Mouse (Mus musculus): ENCODE data around the gene Fhod1. TPM values are rescaled to one million over a fixed set of nuclear protein-coding genes. Genes with fewer than 3 reads are reported as not detected.

The Fhod1 gene
- total RNA-seq (2021) = 10 to 100 TPM; 17.9 to 18.8 TPM
- long read RNA-seq, experiment 1, partial matches to known transcripts = 2 of 2 reads
- long read RNA-seq, experiment 1, other reads (novel, unspliced or antisense) = 0 of 2 reads
- long read RNA-seq, experiment 2, partial matches to known transcripts = 9 of 11 reads
- long read RNA-seq, experiment 2, other reads (novel, unspliced or antisense) = 2 of 11 reads

DNA sequence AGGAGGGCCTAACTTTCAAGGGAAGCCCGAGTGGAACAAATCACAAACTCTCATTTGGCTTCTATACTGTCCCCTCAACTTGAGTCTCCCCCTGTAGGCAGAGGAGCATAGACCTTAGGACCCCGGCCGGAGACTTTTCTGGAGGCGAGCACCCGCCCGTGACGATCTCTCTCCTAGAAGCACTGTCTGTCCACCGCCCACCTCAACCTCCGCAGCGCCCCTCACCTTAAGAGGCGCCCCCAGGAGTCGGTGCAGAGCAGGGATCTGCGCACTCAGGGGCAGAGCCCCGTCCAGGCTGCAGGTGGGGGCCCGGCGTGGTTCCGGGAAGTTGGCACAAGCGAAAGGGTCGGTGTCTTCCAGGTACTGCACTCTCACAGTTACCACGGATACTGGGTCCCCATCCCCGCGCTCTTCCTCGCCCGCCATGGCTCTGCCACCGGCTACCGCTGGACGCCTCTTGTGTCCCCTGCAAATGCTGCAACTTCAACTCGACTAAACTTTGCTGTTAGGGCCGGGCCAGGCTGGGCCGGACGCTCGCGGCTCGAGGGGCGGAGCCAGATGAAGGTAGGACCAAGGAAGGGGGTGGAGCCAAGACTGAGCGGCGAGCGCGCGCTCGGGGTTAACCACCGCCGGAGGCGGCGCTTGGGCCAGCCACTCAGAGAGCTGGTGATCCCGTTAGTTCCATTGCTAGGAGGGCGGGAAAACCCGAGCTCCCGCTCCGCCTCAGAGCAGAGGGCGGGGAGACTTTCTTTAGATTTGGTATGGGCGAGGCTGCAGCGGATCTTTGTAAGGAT, at the start of gene Fhod1:
Gene Fhod1 (minus strand): TSS at position 526 of the 794 bp plus-strand sequence.
- DNase-seq (ENCODE audit: low spot score in 2 of 2) = peak; percentile 79 to 88

DNA sequence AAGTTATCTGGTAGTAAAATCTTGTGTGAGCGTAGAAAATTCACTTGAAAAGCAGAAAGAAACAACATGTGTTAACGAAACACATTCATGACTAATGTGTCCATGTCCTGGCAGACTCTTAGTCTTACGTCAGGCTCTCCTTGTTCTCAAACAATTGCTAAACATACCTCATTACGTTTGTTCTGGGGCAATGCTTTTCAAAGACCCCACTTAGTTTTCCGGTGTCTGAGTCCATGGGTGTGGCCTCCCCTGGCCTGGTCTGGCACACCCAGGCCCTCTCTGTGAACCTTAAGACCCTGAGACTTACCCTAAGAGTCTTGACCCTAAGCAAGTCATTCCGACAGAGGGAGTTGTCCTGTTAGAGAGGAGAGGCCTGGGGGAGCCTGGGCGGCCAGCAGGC, 46.2 kb upstream of the Fhod1 start:
- no peak for DNase-seq (ENCODE audit: low spot score in 2 of 2)

DNA sequence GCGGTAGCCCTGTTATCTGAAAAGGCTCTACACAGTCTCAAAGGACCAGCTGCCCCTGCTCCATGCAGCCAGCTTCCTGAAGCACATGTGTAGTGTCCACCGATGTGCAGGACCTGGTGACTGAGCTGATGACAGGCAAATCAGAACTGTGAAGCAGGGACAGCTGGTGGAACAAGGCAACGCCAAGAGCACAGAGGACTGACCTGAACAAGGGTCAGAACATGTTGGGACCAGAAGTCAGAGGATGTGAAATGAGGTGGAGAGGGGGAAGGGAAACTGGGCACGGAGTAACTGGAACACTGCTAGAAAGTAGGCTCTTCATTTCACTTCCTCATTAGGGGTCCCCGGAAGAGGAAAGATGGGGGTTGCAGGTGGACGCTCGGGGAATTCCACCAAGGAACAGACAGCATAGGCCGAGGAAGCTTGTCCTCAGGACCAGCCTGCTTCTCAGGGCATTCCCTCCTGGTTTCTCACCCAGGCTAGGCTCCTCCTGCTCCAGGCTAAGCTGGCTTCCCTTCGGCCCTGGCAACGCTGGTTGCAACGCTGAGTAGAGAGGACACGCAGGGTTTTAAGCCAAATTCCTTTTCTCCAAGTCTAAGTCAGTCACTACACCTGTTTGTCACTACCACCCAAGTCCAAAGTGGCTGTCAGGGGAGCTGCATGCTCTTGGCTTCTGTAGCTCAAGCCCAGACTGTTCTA, 45.5 kb upstream of the Fhod1 start:
- DNase-seq (ENCODE audit: low spot score in 2 of 2) = no peak

DNA sequence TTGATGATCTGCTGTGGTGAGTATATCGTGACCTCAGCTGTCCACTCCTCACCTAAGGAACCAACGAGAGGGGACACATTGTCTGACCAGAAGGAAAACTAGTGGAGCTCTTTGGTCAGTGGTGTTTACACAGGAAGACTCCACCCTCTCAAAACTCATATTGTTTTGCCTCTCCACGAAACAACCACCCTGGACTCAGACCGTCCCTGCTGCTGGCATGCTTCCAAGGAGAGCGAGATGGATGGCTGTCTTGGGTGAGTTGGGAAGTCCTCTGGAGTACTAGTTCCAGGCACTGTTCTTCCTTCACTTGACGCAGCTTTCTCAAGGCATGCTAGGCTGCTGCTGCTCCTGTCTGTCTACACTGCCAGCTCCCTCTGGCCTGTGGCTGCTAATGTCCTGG, 41.3 kb upstream of the Fhod1 start:
- DNase-seq (ENCODE audit: low spot score in 2 of 2) = no peak

DNA sequence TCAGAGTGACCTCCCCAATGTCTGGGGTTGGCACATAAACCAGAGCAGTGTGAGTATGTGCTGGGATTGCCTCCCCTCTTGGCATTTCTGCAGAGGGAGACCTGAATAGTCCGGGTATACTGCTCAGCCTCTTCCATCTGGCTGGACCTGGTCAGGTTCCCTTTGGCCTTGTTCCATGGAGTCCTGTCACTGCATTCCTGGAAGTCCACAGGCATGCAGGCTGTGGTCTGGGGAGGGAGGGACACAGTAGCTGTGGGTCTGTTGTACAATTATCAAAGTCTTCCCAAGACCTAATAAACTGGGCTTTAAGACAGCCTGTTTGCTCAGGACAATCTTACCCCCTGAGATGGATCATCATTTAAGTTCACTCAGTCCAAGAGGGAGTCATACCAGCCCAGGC, 39.4 kb upstream of the Fhod1 start:
- no peak for DNase-seq (ENCODE audit: low spot score in 2 of 2)

DNA sequence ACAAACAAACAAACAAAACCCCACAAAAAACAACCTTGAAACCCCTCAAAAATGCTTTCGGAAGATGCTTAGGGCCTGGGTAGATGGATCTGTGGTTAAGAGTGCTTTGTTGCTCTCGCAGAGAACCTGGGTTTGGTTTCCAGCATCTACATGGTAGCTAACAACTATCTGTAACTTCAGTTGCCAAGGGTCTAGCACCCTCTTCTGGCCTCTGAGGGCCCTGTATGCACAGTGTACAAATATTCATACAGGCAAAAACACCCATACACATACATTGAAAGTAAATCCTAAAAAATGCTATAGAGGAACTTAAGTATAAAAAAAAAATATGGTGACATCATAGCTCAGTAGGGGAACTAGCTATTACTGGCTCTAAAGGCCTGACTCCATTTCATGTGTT, 36.3 kb upstream of the Fhod1 start:
- no peak for DNase-seq (ENCODE audit: low spot score in 2 of 2)

DNA sequence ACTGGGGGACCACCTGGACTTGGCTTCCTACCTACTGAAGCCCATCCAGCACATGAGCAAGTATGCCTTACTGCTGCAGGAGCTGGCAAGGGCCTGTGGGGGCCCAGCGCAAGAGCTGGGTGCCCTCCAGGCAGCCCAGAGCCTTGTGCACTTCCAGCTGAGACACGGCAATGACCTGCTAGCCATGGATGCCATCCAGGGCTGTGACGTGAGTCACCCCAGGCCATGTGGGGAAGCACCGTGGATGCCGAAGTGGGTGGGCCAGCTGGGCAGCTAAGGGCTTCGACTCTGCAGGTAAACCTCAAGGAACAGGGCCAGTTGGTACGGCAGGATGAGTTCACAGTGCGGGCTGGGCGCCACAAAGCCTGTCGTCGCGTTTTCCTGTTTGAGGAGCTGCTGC, 32.6 kb upstream of the Fhod1 start:
- no peak for DNase-seq (ENCODE audit: low spot score in 2 of 2)

DNA sequence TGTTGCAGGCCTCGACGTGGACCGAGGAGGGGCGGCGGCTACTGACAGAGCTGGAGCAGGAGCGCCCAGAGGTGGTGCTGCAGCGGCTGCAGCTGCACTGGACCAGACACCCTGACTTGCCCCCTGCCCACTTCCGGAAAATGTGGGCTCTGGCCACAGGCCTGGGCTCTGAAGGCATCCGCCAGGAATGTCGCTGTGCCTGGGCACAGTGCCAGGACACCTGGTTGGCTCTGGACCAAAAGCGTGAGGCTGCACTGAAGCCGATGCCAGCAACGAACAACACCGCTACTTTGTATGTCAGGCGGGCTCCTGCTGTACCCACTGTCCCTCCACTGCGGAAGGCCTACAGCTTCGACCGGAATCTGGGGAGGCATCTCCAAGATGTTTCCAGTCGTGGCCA, 30.9 kb upstream of the Fhod1 start:
- DNase-seq (ENCODE audit: low spot score in 2 of 2) = no peak

DNA sequence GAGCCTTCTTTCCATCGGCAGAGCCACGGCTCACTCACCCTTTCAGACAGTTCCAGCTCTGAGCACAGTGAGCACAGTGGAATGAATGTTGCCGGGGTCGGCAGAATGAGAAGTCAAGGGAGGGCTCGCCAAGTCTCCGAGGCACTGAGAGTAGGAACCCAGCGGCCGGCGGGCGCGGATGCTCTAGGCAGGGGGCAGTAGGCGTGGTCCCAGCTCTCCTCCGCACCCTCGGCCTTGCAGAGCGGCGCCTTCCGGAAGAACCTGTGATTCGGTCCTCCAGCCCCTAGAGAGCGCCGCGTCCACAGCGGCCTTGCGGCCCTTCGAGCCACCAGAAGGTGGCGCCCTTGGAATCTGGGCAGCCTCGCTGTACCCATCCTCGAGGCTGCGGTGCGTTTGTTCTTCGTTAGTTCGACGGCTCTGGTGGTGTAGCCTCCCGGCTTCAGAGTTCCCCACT, 26.8 kb upstream of the Fhod1 start:
- no peak for DNase-seq (ENCODE audit: low spot score in 2 of 2)

DNA sequence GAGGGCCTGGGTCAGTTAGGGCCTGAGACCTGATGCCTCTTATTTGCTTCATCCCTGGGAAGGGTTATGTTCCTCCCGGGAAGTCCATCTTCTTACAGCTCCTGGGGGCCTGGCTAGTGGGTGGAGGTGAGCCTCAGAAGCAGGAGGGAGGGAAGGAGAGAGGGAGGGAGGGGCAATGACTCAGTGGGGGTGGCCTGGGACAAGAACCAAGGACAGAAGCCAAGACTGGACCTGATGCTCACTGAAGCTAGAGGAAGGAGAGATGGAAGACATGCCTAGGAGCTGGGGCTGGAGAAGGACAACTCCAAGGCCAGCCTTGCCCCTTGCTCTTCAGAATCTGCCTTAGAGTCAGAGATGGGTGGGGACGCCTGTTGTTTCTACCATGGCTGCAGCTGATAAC, 25.3 kb upstream of the Fhod1 start, which contains the start of gene Plekhg4:
Gene Plekhg4 (plus strand): TSS at position 243 of the 400 bp plus-strand sequence.
- DNase-seq (ENCODE audit: low spot score in 2 of 2) = no peak

DNA sequence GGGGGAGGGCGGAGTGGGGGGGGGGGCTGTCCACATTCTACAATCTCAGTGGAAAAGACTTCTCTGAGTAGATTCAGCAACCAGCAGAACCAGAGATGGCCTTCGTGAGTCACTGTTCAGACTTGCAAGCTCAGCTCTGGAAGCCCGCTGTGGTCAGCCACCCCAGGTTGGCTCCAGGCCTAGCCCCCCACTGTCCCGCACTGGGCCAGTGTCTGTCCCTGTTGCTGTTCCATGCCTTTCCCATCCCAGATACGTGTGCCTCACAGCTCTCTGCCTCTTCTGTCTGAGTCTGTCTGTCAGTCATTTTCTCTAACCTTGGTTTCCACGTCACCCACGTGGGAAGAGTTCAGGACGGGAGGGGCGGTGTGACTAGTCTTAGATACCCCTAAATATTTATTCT, 24.7 kb upstream of the Fhod1 start:
- no peak for DNase-seq (ENCODE audit: low spot score in 2 of 2)

DNA sequence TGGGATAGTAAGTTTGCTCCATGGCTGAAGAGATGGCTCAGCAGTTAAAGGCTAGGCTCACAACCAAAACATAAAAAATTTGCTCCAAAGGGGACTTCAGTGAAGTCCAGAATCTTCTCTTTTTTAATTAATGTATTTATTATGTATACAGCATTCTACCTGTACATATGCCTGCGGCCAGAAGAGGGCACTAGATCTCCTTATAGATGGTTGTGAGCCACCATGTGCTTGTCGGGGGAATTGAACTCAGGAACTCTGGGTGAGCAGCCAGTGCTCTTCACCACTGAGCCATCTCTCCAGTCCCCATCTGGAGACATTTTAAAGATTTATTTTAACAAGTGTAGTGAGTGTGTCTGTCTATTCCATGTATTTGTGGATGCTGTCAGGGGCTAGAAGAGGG, 19.4 kb upstream of the Fhod1 start:
- no peak for DNase-seq (ENCODE audit: low spot score in 2 of 2)

DNA sequence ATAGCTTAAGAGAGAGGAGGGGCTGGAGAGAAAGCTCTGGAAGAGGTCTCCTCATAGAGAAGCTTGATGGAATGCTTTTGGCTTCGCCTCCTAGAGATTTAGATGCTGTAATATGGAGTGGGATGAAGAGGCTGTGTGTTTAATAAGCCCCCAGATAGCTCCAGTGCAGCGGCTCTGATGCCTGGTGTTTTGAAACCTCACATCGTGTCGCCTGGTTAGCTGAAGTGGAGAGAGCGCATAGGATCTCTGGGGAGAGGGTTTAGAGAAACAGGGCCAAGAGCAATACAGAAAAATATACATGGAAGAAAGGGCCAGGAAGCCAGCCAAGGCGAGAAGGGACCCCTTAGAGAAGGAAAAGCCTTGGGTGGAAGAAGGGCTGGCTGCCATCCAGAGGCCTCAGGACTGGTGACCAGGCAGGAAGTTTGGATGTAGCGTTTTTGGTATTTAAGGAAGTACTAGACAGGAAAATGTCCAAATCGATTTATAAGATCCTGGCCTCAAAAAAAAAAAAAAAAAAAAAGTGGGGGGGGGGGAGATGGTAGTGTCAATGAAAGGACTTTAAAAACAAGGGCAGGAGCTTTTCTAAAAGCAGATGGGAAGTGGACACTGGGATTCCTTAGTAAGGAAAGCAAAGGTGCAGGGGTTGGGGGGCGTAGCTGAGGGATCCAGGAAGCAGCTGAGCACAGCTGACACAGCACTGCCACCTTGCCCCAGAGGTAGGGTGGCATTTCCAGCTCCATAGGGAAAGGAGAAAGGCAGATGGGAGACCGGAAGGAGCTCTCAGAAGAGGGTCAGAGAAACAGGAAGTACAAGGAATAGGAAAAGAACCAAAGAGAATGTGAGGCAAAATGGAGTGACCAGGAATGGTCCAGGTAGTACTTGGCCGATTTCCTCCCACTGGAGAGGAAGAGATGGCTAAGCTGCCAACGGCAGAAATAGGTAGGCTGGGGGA, 14.3 kb upstream of the Fhod1 start:
- no peak for DNase-seq (ENCODE audit: low spot score in 2 of 2)

DNA sequence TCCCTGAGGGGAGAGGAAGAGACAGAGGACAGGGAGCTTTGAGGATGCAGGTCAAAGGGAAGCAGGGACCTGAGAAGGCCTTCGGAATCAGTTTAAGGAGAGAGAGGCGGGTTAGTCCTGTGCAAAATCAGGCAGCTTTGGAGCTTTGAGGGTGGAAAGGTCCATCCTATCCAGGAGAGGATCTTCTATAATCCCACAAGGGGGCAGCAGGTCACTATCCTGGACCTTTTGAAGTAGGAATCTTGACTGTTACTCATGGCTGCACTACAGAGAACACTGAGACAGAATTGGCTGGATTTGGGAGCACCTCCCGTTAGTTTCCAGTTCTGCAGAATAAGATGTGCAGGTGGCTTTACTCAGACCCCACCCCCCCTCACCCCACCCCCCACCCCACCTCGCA, 11.9 kb upstream of the Fhod1 start:
- no peak for DNase-seq (ENCODE audit: low spot score in 2 of 2)

DNA sequence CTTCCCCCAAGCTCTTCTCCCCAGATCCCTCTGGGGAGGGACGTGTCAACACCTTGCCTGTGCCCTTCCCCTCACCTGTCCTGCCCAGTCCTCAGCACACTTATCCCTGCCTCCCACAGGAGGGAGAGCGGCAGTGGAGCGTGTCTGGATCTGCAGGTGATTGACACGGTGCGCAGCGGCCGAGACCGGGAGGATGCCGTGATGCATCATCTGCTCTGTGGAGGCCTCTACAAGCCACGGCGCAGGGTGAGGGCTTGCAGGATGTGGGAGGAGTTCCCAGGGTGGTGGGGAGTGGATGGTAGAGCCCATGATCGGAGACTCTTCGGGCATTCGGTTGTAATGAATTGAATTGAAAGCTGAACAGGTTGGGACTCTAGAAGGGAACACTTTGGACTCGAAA, 11.5 kb upstream of the Fhod1 start:
- no peak for DNase-seq (ENCODE audit: low spot score in 2 of 2)

DNA sequence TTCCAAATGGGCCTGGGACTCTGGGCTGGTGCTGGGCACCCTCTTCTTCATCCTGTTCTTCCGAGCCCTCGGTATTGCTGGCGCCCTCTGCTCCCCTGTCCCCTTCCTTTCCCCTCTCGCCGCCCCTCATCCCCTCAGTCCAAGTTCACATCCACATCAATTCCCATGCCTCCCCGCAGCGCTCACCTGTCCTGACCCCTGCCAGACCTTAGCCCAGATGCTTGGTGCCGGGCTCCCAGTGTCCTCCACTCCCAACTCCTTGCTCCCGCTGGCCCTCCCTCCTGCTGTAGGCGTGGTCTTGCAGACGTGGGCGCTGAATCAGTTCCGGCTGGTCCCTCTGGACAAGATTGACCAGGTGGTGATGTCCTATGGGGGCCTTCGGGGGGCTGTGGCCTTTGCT, 8.9 kb upstream of the Fhod1 start:
- no peak for DNase-seq (ENCODE audit: low spot score in 2 of 2)

DNA sequence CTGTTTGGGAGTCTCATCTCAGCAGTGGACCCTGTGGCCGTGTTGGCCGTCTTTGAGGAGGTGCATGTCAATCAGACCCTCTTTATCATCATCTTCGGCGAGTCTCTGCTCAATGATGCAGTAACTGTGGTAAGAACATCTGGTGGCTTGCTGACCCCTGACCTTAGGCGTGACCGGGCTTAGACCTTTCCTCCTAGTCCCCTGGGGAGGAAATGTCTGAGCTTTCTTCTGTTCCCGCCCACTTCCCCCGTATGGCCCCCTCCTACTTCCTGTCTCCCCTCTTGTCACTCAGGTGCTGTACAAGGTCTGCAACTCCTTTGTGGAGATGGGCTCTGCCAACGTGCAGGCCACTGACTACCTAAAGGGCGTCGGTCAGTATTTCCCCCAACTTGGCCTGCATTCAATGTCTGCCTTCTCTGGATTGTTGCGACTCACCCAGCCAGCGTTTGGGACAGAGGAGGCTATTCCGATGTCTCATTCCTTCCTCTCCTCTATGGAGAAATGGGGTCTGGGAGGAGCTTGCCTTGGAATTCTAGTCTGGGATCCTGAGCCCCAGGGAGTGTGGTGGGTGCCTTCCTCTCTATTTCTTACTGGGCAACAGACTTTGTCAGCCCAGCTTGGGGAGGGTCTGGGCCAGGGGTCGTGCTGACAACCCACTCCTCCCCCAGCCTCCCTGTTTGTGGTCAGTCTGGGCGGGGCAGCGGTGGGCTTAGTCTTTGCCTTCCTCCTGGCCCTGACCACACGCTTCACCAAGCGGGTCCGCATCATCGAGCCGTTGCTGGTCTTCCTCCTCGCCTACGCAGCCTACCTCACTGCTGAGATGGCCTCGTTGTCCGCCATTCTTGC, 7.6 kb upstream of the Fhod1 start:
- no peak for DNase-seq (ENCODE audit: low spot score in 2 of 2)

DNA sequence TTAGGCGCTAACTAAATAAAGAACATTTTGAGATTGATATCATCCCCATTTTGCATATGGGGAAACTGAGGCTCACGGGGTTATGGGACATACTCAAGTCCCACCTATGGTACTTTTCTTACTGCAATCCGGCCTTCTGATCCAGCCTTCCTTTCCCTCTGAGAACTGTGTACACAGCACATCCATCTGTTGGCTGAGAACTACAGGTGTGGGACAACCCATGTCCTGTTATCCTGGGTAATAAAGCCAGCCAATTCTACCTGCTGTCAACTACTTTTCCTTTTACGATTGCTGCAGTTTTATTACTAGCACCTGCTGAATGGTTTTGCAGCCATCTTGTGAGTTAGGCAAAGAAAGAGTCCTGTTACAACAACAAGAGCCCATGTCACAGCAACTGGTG, 6.8 kb upstream of the Fhod1 start:
- no peak for DNase-seq (ENCODE audit: low spot score in 2 of 2)

DNA sequence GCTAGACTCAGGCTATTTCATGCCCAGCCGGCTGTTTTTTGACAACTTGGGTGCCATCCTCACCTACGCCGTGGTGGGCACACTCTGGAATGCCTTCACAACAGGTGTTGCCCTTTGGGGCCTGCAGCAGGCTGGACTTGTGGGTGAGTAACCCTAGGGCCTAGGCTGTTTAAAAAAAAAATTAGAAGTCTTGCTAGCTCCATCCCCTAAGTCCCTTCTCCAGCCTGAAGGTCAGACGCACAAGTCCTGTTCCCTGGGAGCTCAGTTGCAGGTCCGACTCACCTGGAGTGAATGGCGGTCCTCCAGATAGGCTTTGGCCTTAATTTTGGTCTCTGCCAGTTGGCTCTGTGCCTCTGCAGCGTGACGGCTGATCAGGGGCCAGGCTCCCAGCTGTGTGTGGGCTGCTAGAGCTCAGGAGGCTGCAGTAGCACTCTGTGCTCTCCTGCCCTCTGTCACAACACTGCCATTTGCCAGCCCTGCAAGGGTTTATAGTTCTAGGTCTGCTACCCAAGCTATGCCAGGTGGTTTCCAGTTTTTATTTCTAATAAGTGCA, 5.9 kb upstream of the Fhod1 start:
- DNase-seq (ENCODE audit: low spot score in 2 of 2) = no peak

DNA sequence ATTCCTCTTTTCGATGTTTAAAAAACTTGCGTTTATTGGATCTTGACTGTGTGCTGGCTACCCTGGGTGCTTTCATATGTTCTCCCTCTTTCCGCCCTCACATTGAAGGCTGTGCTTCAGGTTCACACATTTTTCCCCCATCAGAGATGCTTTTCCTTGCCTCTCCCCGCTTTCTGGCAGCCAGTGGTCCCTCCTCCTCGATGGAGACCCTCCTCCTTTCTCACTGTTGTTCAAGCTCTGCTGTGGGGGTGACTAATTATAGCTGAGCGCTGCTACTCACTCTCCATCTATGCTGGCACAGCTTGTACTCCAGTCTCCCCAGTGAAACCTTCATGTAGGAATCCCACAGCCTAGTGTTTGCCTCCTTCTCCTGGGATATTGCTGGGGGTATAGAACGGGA, 2.4 kb upstream of the Fhod1 start:
- no peak for DNase-seq (ENCODE audit: low spot score in 2 of 2)

Measured in adrenal gland, postnatal 4 days (tissue).